Mouse (Mus musculus) G1E (cell line): Measurements from ENCODE around the gene Lmo1. TPM values are rescaled to one million over a fixed set of nuclear protein-coding genes. Genes with fewer than 3 reads are reported as not detected.

Source experiments
- ATAC-seq: 2 replicates; pipeline ENCODE4 v1.8.0; 2016; ENCODE audit warnings: mild to moderate bottlenecking; ENCODE audit not compliant: insufficient number of reproducible peaks, poor library complexity, low FRiP score, severe bottlenecking; ENCODE audit errors: extremely low read depth
- DNase-seq: peaks from one replicate; pipeline ENCODE4 v3.0.0; 2012; ENCODE audit warnings: low spot score
- H3K27me3 ChIP-seq: 2 replicates; pipeline ENCODE4 v1.6.1; 2012; ENCODE audit warnings: mild to moderate bottlenecking, low read length, inconsistent platforms; ENCODE audit not compliant: insufficient read depth
- H3K36me3 ChIP-seq: replicated peaks from 2 replicates; pipeline ENCODE3; 2012; ENCODE audit warnings: mild to moderate bottlenecking, inconsistent platforms
- H3K4me1 ChIP-seq: 2 replicates; pipeline ENCODE4 v1.6.1; 2012; ENCODE audit warnings: low read depth, low read length, inconsistent platforms, mixed read lengths; ENCODE audit not compliant: insufficient read depth
- H3K4me3 ChIP-seq: 2 replicates; pipeline ENCODE4 v1.5.1; 2012; ENCODE audit warnings: low read depth, mild to moderate bottlenecking, inconsistent platforms, low read length, moderate library complexity, mixed read lengths
- H3K9me3 ChIP-seq: replicated peaks from 2 replicates; pipeline ENCODE4 v1.6.1; 2012; ENCODE audit warnings: inconsistent platforms
- CTCF ChIP-seq: IDR thresholded peaks from 2 replicates; pipeline ENCODE4 v1.5.1; 2012; ENCODE audit warnings: low read depth, low read length, inconsistent platforms, mixed read lengths
- GATA1 ChIP-seq: IDR thresholded peaks from 2 replicates; pipeline ENCODE4 v1.6.1; 2012; ENCODE audit warnings: borderline replicate concordance, low read length, inconsistent platforms, mixed read lengths
- GATA2 ChIP-seq: IDR thresholded peaks from 2 replicates; pipeline ENCODE4 v1.6.1; 2012; ENCODE audit warnings: low read depth, low read length, inconsistent platforms, borderline replicate concordance
- POLR2AphosphoS5 ChIP-seq: IDR thresholded peaks from 2 replicates; pipeline ENCODE4 v1.6.1; 2012; ENCODE audit warnings: low read depth, low read length, inconsistent platforms; ENCODE audit not compliant: insufficient replicate concordance
- TAL1 ChIP-seq: conservative IDR thresholded peaks from 2 replicates; pipeline ENCODE4 v1.6.1; 2012; ENCODE audit warnings: low read depth, low read length, inconsistent platforms, mixed read lengths
- polyA plus RNA-seq: library from polyadenylated mRNA; stranded (reverse); fragments of >175 nt; gene quantifications from 2 replicates; pipeline ENCODE4 v1.2.3, GENCODE M21; 2012
- total RNA-seq, 2 experiments: library from RNA; stranded (forward) in 1 of 2; stranded (reverse) in 1 of 2; fragments of 200-1000 nt in 1 of 2; fragments of >200 nt in 1 of 2; fragmentation: Nextera tagmentation in 1 of 2; gene quantifications; 2 replicates each; pipeline ENCODE4 v1.2.3; 2014 to 2017

Lmo1 gene
- total and polyA plus RNA-seq, 3 experiments: not detected

GRCm38 (mm10) chr7:109176688-109177087, 1.7 kb upstream of the Lmo1 start:
- no peak for ATAC-seq
- TF ChIP-seq TAL1 (no peak), CTCF (no peak), GATA2 (no peak)
- Histone ChIP-seq H3K4me3 (no peak overlapping the region), H3K9me3 (no peaks in the 10 kb centered on the region), H3K36me3 (no peaks in the 10 kb centered on the region), H3K4me1 (no peaks in the 10 kb centered on the region), H3K27me3 (peaks cover 33% of the 10 kb centered on the region)
- DNase-seq: no peak

GRCm38 (mm10) chr7:109175670-109176625, 941 bp upstream of the Lmo1 start:
- H3K4me3 ChIP-seq: 0 out of 2 replicates have a peak overlapping the region, but pooled peaks have one; percentile 19
- no peak for DNase-seq
- no peaks in the 10 kb centered on the region for H3K9me3 ChIP-seq
- ATAC-seq: no peak
- H3K27me3 ChIP-seq: peaks cover 33% of the 10 kb centered on the region
- TF ChIP-seq CTCF (no peak), GATA2 (no peak), GATA1 (no peak), POLR2AphosphoS5 (no peak), TAL1 (no peak)
- H3K4me1 ChIP-seq: no peaks in the 10 kb centered on the region
- no peaks in the 10 kb centered on the region for H3K36me3 ChIP-seq

- DNase-seq: no peak
- Histone ChIP-seq H3K4me3 (0 out of 2 replicates have a peak overlapping the region, but pooled peaks have one; percentile 8), H3K36me3 (no peaks in the 10 kb centered on the region), H3K9me3 (peaks cover 4% of the 10 kb centered on the region; the same call in 1 of the 2 replicates), H3K27me3 (peaks cover 32% of the 10 kb centered on the region), H3K4me1 (no peaks in the 10 kb centered on the region)
- TF ChIP-seq POLR2AphosphoS5 (no peak), CTCF (no peak), TAL1 (no peak), GATA2 (no peak), GATA1 (no peak)
- no peak for ATAC-seq
Observed at GRCm38 (mm10) chr7:109174337-109174948, 564 bp downstream of the Lmo1 start.

GRCm38 (mm10) chr7:109171874-109172273, 3.1 kb downstream of the Lmo1 start:
- peaks cover 37% of the 10 kb centered on the region for H3K27me3 ChIP-seq
- ATAC-seq: no peak
- no peaks in the 10 kb centered on the region for H3K4me1 ChIP-seq
- no peak overlapping the region for H3K4me3 ChIP-seq
- TF ChIP-seq GATA1 (no peak), TAL1 (no peak), CTCF (no peak), POLR2AphosphoS5 (no peak), GATA2 (no peak)
- no peak for DNase-seq
- no peaks in the 10 kb centered on the region for H3K36me3 ChIP-seq
- H3K9me3 ChIP-seq: peaks cover 8% of the 10 kb centered on the region; the same call in 1 of the 2 replicates

- peaks cover 31% of the 10 kb centered on the region for H3K27me3 ChIP-seq
- ATAC-seq: no peak
Observed at GRCm38 (mm10) chr7:109170441-109170820, 4.6 kb downstream of the Lmo1 start.

More at GRCm38 (mm10) chr7:109170441-109170820, 4.6 kb downstream of the Lmo1 start:
- Histone ChIP-seq H3K36me3 (no peaks in the 10 kb centered on the region), H3K4me1 (no peaks in the 10 kb centered on the region), H3K9me3 (peaks cover 8% of the 10 kb centered on the region; the same call in 1 of the 2 replicates), H3K4me3 (no peak overlapping the region)
- DNase-seq: peak; percentile 47
- TF ChIP-seq POLR2AphosphoS5: no peak
- peak; percentile 46 for TF ChIP-seq CTCF
- no peak for TF ChIP-seq TAL1
